Mouse (Mus musculus): ENCODE measurements around the gene Gpr21. TPM values are rescaled to one million over a fixed set of nuclear protein-coding genes. Genes with fewer than 3 reads are reported as not detected.
"Not testable (repeated sequence)": the region's sequence is repeated elsewhere in the genome, so short reads cannot be mapped to it uniquely, and the experiment has no call there.

Gene Gpr21
- 1.2 and 2.1 TPM in 2 replicates for total RNA-seq (2017)

DNA sequence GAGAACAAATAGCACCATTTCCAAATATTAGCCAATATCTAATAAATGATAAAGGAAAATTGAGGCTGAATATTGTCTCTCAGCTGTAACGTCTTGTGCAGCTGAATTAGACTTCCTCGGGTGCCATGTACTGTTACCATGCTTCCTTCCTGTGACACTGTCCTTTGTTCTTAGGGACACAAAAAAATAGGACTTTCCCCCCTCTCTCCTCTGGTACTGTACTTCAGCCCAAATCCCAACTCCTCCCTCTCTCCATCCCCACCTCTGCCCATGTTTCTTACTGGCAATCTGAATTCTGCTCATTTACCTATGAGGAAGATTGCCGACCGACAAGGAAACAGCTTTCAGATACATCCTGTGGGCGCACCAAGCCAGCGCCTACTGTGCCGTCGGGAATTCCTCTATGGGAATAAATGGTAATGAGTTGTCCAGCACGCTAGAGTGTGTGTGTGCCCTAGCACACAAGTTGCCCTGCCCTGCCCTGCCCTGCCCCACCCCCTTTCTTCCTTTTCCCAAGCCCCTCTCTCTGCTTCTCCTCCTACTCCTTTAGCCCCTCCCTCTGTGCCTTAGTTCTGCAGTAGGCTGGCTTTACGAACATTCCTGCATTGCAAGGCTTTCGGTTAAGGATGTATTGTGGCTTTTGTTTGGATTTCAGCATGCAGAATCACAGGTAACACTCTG, at the start of gene Gpr21:
Gpr21 (plus strand) TSS at position 303 of the 681 bp plus-strand sequence.
- ATAC-seq (replicated peaks; ENCODE audit: low read depth, poor library complexity, severe bottlenecking), result no peak

DNA sequence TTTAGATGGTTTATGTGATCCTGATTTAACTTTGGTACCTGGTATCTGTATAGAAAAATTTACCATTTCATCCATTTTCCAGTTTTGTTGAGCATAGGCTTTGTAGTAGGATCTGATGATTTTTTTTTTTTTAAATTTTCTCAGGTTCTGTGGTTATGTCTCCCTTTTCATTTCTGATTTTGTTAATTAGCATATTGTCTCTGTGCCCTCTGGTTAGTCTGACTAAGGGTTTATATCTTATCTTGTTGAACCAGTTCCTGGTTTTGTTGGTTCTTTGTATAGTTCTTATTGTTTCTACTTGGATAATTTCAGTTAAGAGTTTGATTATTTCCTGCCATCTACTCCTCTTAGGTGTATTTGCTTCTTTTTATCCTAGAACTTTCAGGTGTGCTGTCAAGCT, 36.6 kb upstream of the Gpr21 start:
- no peak for ATAC-seq (replicated peaks; ENCODE audit: low read depth, poor library complexity, severe bottlenecking)

GRCm38 (mm10) chr2:37480039-37480438, 36.1 kb upstream of the Gpr21 start:
- ATAC-seq (replicated peaks; ENCODE audit: low read depth, poor library complexity, severe bottlenecking), result no peak

DNA sequence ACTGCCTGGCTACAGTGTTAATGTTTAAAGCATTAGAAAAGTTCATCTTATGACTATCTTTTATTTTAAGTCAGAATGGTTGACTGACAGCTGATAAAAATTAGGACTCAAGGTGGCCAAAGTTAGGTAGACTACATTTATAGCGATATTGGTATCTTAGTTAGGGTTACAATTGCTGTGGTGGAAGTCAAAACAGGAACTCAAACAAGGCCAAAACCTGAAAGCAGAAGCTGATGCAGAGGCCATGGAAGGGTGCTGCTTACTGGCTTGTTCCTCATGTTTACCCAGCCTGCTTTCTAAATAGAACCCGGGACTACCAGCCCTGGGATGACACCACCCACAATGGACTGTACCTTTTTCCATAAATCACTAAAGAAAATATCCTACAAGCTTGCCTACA, 32.0 kb upstream of the Gpr21 start:
- ATAC-seq (replicated peaks; ENCODE audit: low read depth, poor library complexity, severe bottlenecking), result no peak

DNA sequence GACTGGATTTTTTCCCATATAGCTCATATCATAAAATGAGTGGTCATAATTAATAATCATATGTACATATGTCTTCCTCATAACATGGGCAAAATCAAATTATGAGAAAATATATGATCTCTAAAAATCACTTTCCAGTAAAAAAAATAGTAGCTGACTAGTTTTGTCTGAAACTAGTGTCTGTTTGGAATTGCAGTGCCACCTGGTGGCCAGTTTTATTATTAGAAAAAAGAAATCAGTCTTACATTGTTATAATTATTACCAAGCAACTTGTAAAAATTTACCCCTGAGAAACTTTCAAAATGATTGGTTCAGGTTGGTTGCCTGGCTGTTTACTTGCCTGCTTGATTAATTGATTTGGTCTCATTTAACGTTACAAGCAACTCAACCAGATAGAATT, 30.8 kb upstream of the Gpr21 start:
- ATAC-seq (replicated peaks; ENCODE audit: low read depth, poor library complexity, severe bottlenecking), result no peak

DNA sequence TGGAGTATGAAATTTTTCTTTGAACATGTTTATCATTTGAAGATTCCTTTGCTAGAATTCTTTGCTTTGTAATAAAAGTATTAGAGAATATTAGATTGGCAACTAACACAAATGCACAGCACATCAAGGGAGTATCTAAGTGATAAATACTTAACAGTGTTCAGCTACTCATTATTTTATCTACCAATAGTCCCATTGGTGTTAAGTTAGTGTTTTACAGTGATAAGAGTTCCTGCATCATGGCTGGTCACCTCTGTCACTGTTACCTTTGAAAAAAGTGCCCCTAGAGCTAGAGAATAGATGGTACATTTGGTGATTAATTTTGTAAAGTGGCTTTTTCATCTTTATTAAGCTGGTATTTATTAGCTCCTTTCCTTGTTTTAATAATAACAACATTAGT, 29.7 kb upstream of the Gpr21 start:
- ATAC-seq (replicated peaks; ENCODE audit: low read depth, poor library complexity, severe bottlenecking), result no peak

DNA sequence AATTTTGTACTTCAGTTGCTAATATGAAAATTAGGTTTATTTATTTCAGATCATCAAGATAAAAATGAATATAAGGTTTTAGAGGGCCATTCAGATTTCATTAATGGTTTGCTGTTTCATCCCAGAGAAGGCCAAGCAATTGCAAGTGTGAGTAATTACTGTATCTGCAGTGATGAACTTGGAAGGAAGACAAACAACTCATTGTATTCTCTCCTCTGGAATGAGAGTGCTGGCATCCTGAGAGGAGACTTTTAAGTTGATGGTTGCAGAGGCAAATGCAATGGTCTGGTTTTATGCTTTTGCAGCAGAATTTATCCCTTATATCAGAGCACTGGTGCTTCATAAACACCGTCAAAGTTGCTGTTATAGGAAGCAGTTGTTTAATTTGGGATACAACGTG, 27.2 kb upstream of the Gpr21 start:
- ATAC-seq (replicated peaks; ENCODE audit: low read depth, poor library complexity, severe bottlenecking), result no peak

DNA sequence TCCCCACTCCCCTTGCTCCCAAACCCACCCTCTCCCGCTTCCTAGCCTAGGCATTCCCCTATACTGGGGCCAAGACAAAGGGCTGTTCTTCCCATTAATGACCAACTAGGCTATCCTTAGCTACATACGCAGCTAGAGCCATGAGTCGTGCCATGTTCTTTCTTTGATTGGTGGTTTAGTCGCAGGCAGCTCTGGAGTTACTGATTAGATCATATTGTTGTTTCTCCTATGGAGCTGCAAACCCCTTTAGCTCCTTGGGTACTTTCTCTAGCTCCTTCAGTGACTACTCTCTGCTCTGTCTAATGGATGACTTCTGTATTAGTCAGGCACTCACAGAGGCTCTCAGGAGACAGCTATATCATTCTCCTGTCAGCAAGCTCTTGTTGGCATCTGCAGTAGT, 18.8 kb upstream of the Gpr21 start:
- no peak for ATAC-seq (replicated peaks; ENCODE audit: low read depth, poor library complexity, severe bottlenecking)

GRCm38 (mm10) chr2:37505856-37506255, 10.3 kb upstream of the Gpr21 start:
- ATAC-seq (replicated peaks; ENCODE audit: low read depth, poor library complexity, severe bottlenecking), result not testable (repeated sequence)

GRCm38 (mm10) chr2:37511134-37511901, 4.8 kb upstream of the Gpr21 start:
- no peak for ATAC-seq (replicated peaks; ENCODE audit: low read depth, poor library complexity, severe bottlenecking)

DNA sequence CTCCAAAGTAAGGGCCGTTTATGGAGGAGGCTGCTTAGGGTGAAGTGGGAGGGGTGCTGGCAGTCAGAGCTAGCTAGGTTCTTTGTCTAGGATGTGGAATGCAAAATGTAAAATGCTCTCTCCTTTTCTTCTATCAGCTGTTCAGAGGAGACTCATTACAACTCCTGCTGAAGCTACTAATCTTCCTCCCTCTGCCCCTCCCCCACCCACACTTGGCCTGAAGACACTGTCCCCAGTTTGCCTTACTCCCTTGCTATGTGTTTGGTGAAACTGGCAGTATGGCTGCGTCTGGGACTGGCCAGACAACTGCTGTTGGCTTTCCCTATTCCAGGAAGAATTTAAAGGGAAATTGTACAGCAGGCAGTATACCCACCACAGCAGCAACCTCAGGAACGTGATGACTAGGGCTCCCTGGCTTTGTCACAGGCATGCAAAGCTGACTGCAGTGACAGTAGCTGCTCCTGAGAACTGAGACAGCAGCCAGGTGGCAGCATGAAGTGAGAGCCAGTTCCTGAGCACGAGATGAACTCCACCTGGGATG, 860 bp downstream of the Gpr21 start:
- no peak for ATAC-seq (replicated peaks; ENCODE audit: low read depth, poor library complexity, severe bottlenecking)

DNA sequence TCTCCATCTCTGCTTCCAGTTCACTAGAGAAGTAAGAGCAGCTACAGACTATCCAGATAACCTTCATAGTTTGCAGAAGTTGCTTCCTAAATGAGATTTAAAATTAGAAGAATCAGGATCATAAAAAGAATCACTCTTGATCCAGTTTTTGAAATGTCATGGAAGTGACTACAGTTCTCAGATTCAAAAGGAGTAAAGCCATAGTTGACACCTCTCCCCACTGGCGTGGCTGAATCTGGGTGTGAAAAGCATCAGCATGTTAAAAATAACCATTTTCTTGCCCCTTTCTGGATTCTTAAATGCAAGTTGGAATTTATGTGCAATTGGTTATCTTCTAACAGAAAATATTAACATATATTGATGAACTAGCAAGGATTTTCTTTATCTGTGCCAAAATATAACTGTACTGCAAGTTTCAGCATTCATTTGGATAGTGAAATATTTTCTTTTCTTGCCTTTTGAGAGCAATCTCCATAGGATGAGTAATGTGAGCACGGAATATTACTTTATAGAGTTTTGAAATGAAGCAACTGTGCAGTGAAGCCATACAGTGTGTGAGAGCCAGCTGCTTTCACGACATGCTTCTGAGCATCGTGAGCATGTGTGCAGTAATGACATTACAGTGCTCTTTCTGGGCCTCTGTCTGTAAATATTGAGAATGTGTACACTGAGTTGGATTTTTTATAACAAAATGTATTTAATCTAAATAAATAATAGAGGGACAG, 2.6 kb downstream of the Gpr21 start:
- ATAC-seq (replicated peaks; ENCODE audit: low read depth, poor library complexity, severe bottlenecking), result no peak

DNA sequence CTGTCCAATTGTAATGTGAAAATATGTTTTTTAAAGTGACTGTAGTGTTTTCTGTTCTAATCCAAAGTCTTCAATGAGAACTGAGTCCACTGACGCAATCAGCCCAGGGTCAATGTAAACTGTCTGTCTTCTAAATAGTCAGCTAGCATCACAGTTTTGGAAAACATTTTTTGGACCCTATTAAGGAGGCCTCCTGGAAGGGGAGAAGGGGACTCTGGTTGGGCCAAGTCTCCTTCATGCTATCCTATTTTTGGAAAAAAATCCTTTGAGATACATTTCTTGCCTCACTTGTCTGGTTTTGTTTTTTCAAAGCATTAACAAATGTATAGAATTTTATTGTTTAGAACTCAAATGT, 3.1 kb downstream of the Gpr21 start:
- ATAC-seq (replicated peaks; ENCODE audit: low read depth, poor library complexity, severe bottlenecking), result no peak

DNA sequence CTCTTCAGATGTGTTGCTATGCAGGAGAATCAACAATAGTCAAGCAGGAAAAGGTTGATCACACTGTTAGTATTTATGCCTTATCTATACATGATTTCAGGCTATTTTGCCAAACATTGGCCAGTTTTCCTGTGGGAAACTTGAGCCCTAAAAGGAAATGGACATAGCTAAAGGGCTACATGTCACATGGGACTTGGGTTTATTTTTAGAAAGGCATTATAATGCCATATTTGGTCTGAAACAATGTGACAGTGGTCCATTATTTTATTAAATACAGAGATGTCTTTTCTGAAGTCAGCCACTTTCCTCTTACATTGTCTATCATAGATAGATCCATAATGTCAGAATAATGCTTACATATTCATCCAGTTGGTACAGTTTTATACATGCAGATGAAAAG, 11.5 kb downstream of the Gpr21 start:
- ATAC-seq (replicated peaks; ENCODE audit: low read depth, poor library complexity, severe bottlenecking), result no peak

DNA sequence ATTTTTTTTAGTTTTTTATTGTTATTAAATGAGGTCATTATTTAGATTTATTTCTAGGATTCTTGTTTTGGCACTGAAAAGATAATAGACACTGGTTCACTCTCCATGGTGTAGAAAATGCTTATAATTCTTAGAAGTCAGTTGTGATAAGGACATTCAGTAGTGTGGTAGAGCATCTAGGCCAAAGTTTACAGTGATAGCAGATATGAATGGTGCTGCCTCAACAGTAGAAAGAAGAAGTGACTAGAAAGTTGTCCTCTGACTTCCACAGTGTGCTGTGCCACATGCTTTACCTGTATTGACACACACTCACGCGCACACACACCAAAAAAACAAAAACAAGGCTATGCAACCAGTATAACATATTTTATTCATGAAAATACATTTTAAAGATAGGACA, 13.3 kb downstream of the Gpr21 start:
- no peak for ATAC-seq (replicated peaks; ENCODE audit: low read depth, poor library complexity, severe bottlenecking)

GRCm38 (mm10) chr2:37530766-37531165, 14.6 kb downstream of the Gpr21 start:
- ATAC-seq (replicated peaks; ENCODE audit: low read depth, poor library complexity, severe bottlenecking), result no peak

DNA sequence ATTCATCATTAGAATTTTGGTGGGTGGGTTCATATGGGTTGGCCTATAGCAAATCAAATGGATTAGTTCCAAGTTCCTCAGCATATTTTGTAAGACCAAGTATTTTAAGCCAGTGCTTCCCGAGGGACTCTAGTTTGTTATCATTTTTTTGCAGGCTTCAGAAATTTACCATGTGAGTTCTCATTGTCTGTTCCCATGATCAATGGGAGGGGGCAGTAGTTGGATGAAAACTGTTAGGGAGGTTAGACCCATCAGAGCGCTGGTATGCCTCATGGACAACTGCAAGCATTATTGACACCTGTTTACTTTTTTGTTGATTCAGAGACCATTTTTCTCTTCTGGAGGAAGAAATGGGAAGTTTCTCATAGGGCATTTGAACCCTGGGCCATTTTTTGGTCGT, 15.5 kb downstream of the Gpr21 start:
- no peak for ATAC-seq (replicated peaks; ENCODE audit: low read depth, poor library complexity, severe bottlenecking)

DNA sequence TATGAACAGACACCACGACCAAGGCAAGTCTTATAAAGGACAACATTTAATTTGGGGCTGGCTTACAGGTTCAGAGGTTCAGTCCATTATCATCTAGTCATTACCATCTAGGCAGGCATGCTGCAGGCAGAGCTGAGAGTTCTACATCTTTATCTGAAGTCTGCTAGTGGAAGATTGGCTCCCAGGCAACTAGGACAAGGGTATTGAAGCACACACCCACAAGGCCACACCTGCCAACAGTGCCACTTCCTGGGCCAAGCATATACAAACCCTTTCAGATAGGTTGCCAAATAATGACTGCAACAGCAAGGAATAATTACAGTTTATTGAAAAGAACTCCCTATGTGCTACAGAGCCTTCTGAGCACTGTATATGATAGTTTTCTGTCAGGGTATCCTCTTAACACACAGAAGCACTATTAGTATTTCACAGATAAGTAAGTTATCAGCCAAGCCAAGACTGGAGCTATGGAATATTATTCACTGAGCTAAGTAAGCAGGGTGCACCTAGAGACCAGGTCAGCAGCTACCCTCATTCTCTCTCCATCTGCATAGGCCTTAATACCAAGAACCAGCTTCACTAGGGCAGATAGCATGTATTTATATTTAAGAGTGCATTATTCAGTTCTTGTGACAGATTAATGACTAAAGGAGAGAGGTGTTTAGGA, 33.3 kb downstream of the Gpr21 start:
- no peak; the same call in 1 of the 2 replicates for ATAC-seq (replicated peaks; ENCODE audit: low read depth, poor library complexity, severe bottlenecking)

- ATAC-seq (replicated peaks; ENCODE audit: low read depth, poor library complexity, severe bottlenecking), result no peak
Measured at GRCm38 (mm10) chr2:37556366-37556765, 40.2 kb downstream of the Gpr21 start.

GRCm38 (mm10) chr2:37565579-37565978, 49.4 kb downstream of the Gpr21 start:
- ATAC-seq (replicated peaks; ENCODE audit: low read depth, poor library complexity, severe bottlenecking), result peak; percentile 99
